Mouse (Mus musculus) right cerebral cortex, postnatal 36 days (tissue): ENCODE data around the gene Rrnad1.

Experiments used
- DNase-seq, 2 experiments: peaks; one replicate each; pipeline ENCODE4 v3.0.0; 2022; ENCODE audit warnings: low spot score in 2 of 2, mixed read lengths in 1 of 2

The Rrnad1 gene

DNA sequence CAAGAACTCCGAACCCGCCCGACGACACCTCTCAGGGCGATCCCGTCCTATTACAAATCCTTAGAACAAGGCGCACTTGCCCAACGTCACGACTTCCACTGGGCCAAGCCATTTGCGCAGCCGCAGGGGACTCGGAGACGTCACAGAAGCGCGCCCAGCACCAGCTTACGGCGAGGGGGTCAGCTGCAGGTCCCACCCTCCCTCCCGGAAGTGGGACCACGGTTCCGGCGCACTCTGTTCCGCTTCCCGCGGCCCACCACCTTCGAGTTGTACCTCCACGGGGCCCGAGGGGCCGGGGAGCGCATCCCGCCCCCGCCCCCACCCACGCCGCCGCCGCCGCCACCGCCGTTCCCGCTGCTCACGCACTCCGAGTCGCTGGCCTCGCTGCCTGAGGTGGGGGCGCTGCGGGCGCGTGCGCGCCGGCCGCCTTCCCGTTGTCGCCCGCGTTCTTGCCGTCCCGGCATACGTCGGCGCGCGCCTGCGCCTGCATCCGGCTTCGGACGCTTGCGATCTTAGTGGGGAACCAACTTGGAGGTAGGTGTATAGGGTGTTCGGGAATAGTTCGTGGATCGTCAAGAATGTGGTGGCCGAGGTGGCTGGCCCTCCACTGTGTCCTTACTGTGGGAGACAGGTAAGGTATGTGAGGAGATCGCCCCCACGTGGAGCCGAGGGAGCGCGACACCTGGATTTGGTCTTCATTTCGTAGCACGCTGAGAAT is at the start of gene Rrnad1, which contains the start of gene Isg20l2:
Gene Rrnad1, minus strand, starts transcription at position 640 of the 718 bp plus-strand sequence.
Gene Isg20l2, plus strand, starts transcription at position 237 of the 718 bp plus-strand sequence.
- DNase-seq = peak; percentile 97

DNA sequence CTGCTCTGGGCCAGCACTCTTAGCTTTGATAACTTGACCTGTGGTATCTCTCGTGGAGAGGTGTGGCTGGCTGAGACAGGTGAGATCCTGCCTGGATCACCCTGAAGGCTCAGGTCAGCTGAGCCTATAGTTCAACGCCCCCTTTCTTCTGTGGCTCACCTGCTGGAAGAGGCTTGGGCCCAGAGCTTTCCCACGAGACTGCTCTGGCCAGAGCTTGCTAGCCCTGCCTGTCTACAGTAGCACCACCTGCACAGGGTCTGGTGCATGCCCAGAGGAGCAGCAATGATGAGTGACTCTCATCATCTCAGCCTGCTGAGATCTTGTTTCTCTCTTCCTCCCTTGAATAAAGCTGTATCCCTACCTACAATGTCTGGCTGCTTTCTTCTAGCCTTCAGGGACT is 49.6 kb upstream of the Rrnad1 start:
- DNase-seq = no peak

- no peak for DNase-seq
These were observed 49.0 kb upstream of the Rrnad1 start for GRCm38 (mm10) chr3:87979493-87979892.

GRCm38 (mm10) chr3:87974381-87974987 is 44.0 kb upstream of the Rrnad1 start:
- DNase-seq = no peak

GRCm38 (mm10) chr3:87973593-87974380 is 43.3 kb upstream of the Rrnad1 start:
- DNase-seq = no peak

- no peak for DNase-seq
These were observed 42.3 kb upstream of the Rrnad1 start for GRCm38 (mm10) chr3:87972776-87973175.

DNA sequence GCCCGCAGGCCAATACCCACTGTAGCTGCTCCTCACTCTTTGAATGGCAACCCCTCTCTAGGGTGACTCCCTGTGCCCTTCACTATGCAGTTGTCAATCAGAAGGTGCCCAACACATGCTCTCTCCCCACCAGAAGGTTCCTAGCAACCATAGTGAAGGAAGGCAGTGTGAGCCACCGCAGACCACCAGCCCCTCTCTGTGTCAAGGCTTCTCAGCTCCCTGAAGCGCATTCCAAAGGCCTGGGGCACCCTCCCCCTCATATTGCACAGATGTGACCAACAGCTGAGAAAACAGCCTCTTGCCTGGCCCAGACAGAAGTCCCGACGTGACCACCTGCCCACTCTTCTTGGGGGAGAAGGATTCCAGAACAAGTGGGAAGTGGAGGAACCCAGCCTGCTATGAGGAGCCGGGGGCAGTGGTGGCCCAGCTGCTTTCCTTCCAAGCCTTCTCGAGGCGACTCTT is 41.7 kb upstream of the Rrnad1 start:
- DNase-seq = no peak

- no peak for DNase-seq
These were observed 41.1 kb upstream of the Rrnad1 start for GRCm38 (mm10) chr3:87971489-87972202.

GRCm38 (mm10) chr3:87970939-87971488 is 40.5 kb upstream of the Rrnad1 start, which contains the start of gene Nes:
Gene Nes, plus strand, starts transcription at chr3:87971078.
- no peak for DNase-seq

DNA sequence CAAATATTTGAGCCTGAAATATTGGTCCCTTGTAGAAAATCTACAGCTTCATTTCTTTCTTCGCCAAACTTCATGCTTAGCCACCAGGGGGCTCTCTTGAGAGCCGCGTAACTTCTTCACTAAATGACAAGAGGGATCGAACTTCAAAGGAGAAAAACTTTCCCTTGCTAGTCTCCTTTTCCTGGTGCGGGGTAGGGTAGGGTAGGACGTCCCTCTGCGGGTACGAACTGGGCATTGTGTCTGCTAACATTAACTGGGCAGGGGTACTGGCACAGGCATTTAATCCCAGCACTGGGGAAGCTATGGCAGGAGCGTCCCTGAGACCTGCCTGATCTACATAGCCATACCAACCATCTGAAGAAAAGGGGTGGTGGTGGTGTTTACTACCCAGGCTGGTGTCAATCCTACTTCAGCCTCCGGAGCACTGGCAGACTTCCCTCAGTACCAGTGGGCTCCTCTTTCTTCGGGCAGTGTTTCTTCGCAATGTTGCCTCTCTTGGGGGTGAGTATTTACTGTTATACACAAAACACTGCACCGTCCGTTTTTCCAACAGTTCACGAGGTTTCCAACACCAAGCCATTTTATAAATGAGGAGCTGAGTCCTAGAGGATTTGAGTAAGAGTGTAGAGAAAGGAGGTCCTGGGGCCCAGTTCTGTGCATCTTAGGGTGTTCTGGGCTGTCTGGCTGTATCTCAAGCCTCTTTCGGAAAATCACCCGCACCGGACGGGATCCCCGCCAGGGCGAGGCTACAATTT is 39.8 kb upstream of the Rrnad1 start:
- DNase-seq = no peak

- DNase-seq = peak; percentile 68
These were observed 30.2 kb upstream of the Rrnad1 start for GRCm38 (mm10) chr3:87960586-87961191.

- no peak for DNase-seq
These were observed 29.7 kb upstream of the Rrnad1 start for GRCm38 (mm10) chr3:87960191-87960585.

DNA sequence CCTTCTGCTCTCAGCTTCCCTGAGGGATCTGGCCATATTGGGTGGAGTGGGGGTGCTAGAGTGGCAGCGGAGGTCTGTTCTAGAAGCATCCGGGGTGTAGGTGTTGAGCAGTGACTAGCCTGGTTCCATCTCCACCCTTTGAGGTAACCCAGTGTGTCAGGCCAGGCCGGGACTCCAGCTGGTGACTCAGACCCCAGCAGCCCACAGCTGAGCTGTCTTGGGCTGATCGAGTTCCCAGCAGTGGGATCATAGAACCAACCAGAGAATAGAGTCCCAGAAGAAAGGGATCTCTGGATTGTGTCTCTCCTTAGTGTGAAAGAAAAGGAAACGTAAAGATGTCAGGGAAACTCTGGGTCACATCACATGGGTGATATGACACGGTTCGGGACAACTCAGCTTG is 28.9 kb upstream of the Rrnad1 start:
- DNase-seq = no peak

- no peak for DNase-seq
These were observed 28.4 kb upstream of the Rrnad1 start for GRCm38 (mm10) chr3:87958967-87959366.

DNA sequence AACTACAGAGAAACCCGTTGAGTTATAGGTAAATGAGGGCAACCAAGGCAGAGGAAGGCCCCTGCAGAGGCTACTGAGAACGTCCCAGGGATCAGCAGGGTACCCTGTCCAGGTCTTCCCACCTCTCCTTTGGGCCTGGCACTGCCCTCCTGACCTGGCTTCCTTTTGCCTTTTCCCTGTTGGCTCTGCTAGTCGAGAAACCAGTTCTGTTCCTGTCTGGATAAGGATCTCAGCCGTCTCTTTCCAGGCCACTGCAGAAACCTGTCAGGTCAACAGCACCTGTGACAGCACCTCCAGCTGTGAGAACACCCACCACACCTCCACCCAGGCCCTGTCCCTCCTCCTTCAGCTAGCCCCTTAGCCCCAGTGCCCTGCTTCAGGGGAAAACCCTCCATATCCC is 28.0 kb upstream of the Rrnad1 start:
- no peak for DNase-seq

DNA sequence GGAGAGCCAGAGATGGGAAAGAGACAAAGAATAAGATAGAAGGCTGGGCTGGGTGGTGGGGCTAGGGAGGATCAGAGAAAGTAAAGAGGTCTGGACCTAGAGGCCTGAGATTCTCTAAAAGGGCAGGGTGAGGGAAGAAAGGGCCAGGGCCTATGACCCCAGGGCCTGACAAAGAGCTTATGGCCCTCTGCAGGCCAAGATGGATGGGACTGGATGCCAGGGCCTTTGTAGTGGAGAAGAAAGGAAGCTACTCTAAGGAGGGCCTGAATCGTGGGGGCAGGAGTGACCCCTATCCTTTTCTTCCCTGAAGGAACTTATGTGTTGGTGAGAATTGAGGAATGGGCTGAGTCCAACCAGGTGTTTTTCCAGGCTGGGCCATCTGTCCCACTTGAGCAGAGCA is 27.5 kb upstream of the Rrnad1 start:
- DNase-seq = no peak

GRCm38 (mm10) chr3:87952440-87952839 is 21.9 kb upstream of the Rrnad1 start:
- no peak for DNase-seq

- no peak for DNase-seq
These were observed 21.4 kb upstream of the Rrnad1 start for GRCm38 (mm10) chr3:87951946-87952345.

DNA sequence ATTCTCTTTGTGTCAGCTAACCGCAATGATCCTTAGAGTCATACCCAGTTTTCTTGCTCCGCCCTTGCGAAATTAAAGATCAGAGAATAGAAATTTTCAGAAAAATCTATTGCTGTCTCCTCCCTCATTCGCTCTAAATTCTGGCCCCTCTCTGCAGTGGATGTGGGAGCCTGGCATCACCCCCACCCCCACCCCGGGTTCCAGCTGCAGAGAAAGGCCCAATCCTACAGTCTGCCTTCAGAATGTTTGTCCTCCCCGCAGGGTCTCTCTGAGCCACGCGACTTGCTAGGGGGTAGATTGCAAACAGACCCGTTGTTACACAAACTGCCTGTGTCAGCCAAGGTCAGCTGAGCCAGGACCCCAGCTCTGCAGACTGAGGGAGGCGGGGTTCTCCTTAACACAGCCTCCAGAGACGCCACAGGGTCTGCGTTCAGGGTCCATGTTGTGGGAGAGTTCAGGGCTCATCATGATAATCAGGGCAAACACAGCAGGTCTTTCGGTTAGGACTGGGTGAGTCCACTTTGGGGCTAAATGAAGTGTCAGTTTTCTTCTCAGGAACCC is 19.5 kb upstream of the Rrnad1 start:
- DNase-seq = no peak
